Mouse (Mus musculus) cerebellum, adult 11 months (tissue): ENCODE measurements around the gene Slc7a7.
"Not testable (repeated sequence)": the region's sequence is repeated elsewhere in the genome, so short reads cannot be mapped to it uniquely, and the experiment has no call there.

ENCODE experiments used
- DNase-seq: peaks from one replicate; pipeline ENCODE4 v3.0.0; 2022

The Slc7a7 gene

GRCm38 (mm10) chr14:54370595-54370994 is 47.0 kb downstream of the Slc7a7 start:
- DNase-seq: no peak

GRCm38 (mm10) chr14:54369372-54369771 is 48.2 kb downstream of the Slc7a7 start:
- DNase-seq: no peak

GRCm38 (mm10) chr14:54367429-54368060 is 50.0 kb downstream of the Slc7a7 start:
- no peak for DNase-seq

GRCm38 (mm10) chr14:54366581-54366980 is 51.0 kb downstream of the Slc7a7 start:
- no peak for DNase-seq

- no peak for DNase-seq
Measured at GRCm38 (mm10) chr14:54365026-54365645, 52.4 kb downstream of the Slc7a7 start.

- no peak for DNase-seq
Measured at GRCm38 (mm10) chr14:54363156-54363555, 54.4 kb downstream of the Slc7a7 start.

- DNase-seq: peak; percentile 95
Measured at GRCm38 (mm10) chr14:54360577-54361340, 56.8 kb downstream of the Slc7a7 start, which contains the start of gene Oxa1l. Gene Oxa1l, plus strand, starts transcription at chr14:54360834.

- DNase-seq: no peak
Measured at GRCm38 (mm10) chr14:54354406-54354805, 63.2 kb downstream of the Slc7a7 start.

- no peak for DNase-seq
Measured at GRCm38 (mm10) chr14:54352314-54352713, 65.3 kb downstream of the Slc7a7 start.

- DNase-seq: not testable (repeated sequence)
Measured at GRCm38 (mm10) chr14:54350773-54351541, 66.6 kb downstream of the Slc7a7 start.

- not testable (repeated sequence) for DNase-seq
Measured at GRCm38 (mm10) chr14:54341807-54342206, 75.8 kb downstream of the Slc7a7 start.

GRCm38 (mm10) chr14:54340836-54341235 is 76.7 kb downstream of the Slc7a7 start:
- no peak for DNase-seq

GRCm38 (mm10) chr14:54333452-54334189 is 84.0 kb downstream of the Slc7a7 start:
- DNase-seq: no peak

GRCm38 (mm10) chr14:54332176-54333074 is 85.2 kb downstream of the Slc7a7 start:
- DNase-seq: no peak

GRCm38 (mm10) chr14:54331178-54331577 is 86.4 kb downstream of the Slc7a7 start:
- no peak for DNase-seq

- no peak for DNase-seq
Measured at GRCm38 (mm10) chr14:54329201-54329600, 88.4 kb downstream of the Slc7a7 start.

GRCm38 (mm10) chr14:54328548-54328947 is 89.0 kb downstream of the Slc7a7 start:
- no peak for DNase-seq

- no peak for DNase-seq
Measured at GRCm38 (mm10) chr14:54324486-54324885, 93.1 kb downstream of the Slc7a7 start.

- DNase-seq: no peak
Measured at GRCm38 (mm10) chr14:54321556-54322376, 95.8 kb downstream of the Slc7a7 start.
